Mouse (Mus musculus) hindbrain, embryonic 11.5 days (tissue): ENCODE results near the gene Efcab2. TPM values are rescaled to one million over a fixed set of nuclear protein-coding genes. Genes with fewer than 3 reads are reported as not detected.
"Not testable (repeated sequence)": the region's sequence is repeated elsewhere in the genome, so short reads cannot be mapped to it uniquely, and the experiment has no call there.

Experiments used
- ATAC-seq: fragments of 200-750 bp; cut with Nextera tagmentation; 2 replicates; pipeline ENCODE4 v1.8.0; 2017; ENCODE audit warnings: mild to moderate bottlenecking, moderate TSS enrichment, moderate library complexity; ENCODE audit not compliant: low FRiP score
- DNase-seq: peaks from one replicate; pipeline ENCODE4 v3.0.0-alpha.2; 2015; ENCODE audit warnings: low spot score
- H3K27ac ChIP-seq: fragments of 300-500 bp; sonication (generic); 2 replicates; pipeline ENCODE4 v1.5.1; 2014; ENCODE audit warnings: mild to moderate bottlenecking, low read depth, low read length
- H3K27me3 ChIP-seq: fragments of 300-500 bp; sonication (generic); 2 replicates; pipeline ENCODE4 v1.6.1; 2014; ENCODE audit warnings: mild to moderate bottlenecking, low read length, moderate library complexity, mixed read lengths; ENCODE audit not compliant: control insufficient read depth, insufficient read depth
- H3K36me3 ChIP-seq: fragments of 300-500 bp; sonication (generic); 2 replicates; pipeline ENCODE4 v1.6.1; 2014; ENCODE audit warnings: mild to moderate bottlenecking, low read length, moderate library complexity, mixed read lengths; ENCODE audit not compliant: control insufficient read depth, insufficient read depth
- H3K4me1 ChIP-seq: fragments of 300-500 bp; sonication (generic); replicated peaks from 2 replicates; pipeline ENCODE4 v1.6.1; 2014; ENCODE audit warnings: low read length, mixed read lengths; ENCODE audit not compliant: control insufficient read depth, insufficient read depth
- H3K4me2 ChIP-seq: fragments of 300-500 bp; sonication (generic); replicated peaks from 2 replicates; pipeline ENCODE4 v1.6.1; 2014; ENCODE audit warnings: mild to moderate bottlenecking, low read depth, low read length
- H3K4me3 ChIP-seq: fragments of 300-500 bp; sonication (generic); 2 replicates; pipeline ENCODE4 v1.5.1; 2014; ENCODE audit warnings: low read depth, low read length
- H3K9ac ChIP-seq: fragments of 300-500 bp; sonication (generic); 2 replicates; pipeline ENCODE4 v1.6.1; 2014; ENCODE audit warnings: low read depth, low read length
- H3K9me3 ChIP-seq: fragments of 300-500 bp; sonication (generic); 2 replicates; pipeline ENCODE4 v1.6.1; 2016; ENCODE audit warnings: low read length; ENCODE audit not compliant: control insufficient read depth
- WGBS: fragments of 180-500 bp; shearing (Covaris S2); extraction: QIAGEN DNeasy Blood & Tissue Kit; methylation state at CpG from one replicate; pipeline ENCODE4 v1.1.7; 2014; 5-methylcytosine and 5-hydroxymethylcytosine counted together
- polyA plus RNA-seq: library from polyadenylated mRNA; unstranded; fragments of >200 nt; fragmentation: Nextera tagmentation; extraction: Ambion mirVana; gene quantifications from 2 replicates; pipeline ENCODE4 v1.2.1, GENCODE M21; 2014

Efcab2 gene
- polyA plus RNA-seq, 1 experiment from 2014 or later = 8.3 TPM

GRCm38 (mm10) chr1:178408901-178409361 is 3.0 kb downstream of the Efcab2 start:
- ATAC-seq = no peak
- WGBS = 59% methylated on average over 4 of the region's 4 CpGs

GRCm38 (mm10) chr1:178413367-178413766 is 7.5 kb downstream of the Efcab2 start:
- not testable (repeated sequence) for H3K36me3 ChIP-seq, ATAC-seq, H3K9me3 ChIP-seq, H3K4me2 ChIP-seq, H3K27ac ChIP-seq, H3K4me3 ChIP-seq, H3K27me3 ChIP-seq, H3K9ac ChIP-seq, H3K4me1 ChIP-seq, DNase-seq
- WGBS = 93% methylated on average over 2 of the region's 2 CpGs

More at GRCm38 (mm10) chr1:178408901-178409361, 3.0 kb downstream of the Efcab2 start:
- no peaks in the 10 kb centered on the region for H3K4me1 ChIP-seq
- H3K36me3 ChIP-seq = no peaks in the 10 kb centered on the region
- no peaks in the 10 kb centered on the region for H3K9me3 ChIP-seq
- no peak overlapping the region for H3K4me2 ChIP-seq
- no peak for DNase-seq
- no peaks in the 10 kb centered on the region for H3K27me3 ChIP-seq
- H3K27ac ChIP-seq = no peak overlapping the region
- no peak overlapping the region for H3K9ac ChIP-seq
- H3K4me3 ChIP-seq = no peak overlapping the region

GRCm38 (mm10) chr1:178419608-178420007 is 13.7 kb downstream of the Efcab2 start:
- 94% methylated on average over 2 of the region's 2 CpGs for WGBS
- H3K27me3 ChIP-seq = no peaks in the 10 kb centered on the region
- H3K27ac ChIP-seq = no peak overlapping the region
- no peak overlapping the region for H3K4me3 ChIP-seq
- no peak overlapping the region for H3K9ac ChIP-seq
- ATAC-seq (no peak), DNase-seq (no peak)
- H3K4me1 ChIP-seq = no peaks in the 10 kb centered on the region
- H3K9me3 ChIP-seq = no peaks in the 10 kb centered on the region
- H3K36me3 ChIP-seq = no peaks in the 10 kb centered on the region
- H3K4me2 ChIP-seq = no peak overlapping the region

- DNase-seq = no peak
- Histone ChIP-seq H3K36me3 (no peaks in the 10 kb centered on the region), H3K4me2 (no peak overlapping the region), H3K27me3 (no peaks in the 10 kb centered on the region), H3K4me3 (no peak overlapping the region), H3K27ac (no peak overlapping the region), H3K9ac (no peak overlapping the region), H3K4me1 (no peaks in the 10 kb centered on the region), H3K9me3 (no peaks in the 10 kb centered on the region)
- 92% methylated on average over 1 of the region's 1 CpGs for WGBS
- no peak for ATAC-seq
These were observed 17.8 kb downstream of the Efcab2 start for GRCm38 (mm10) chr1:178423662-178424061.

- no peak for DNase-seq
- Histone ChIP-seq H3K27ac (no peak overlapping the region), H3K4me1 (no peaks in the 10 kb centered on the region), H3K4me3 (no peak overlapping the region), H3K36me3 (no peaks in the 10 kb centered on the region), H3K27me3 (no peaks in the 10 kb centered on the region), H3K9ac (no peak overlapping the region), H3K9me3 (no peaks in the 10 kb centered on the region), H3K4me2 (no peak overlapping the region)
- no peak for ATAC-seq
- 89% methylated on average over 4 of the region's 4 CpGs for WGBS
These were observed 25.9 kb downstream of the Efcab2 start for GRCm38 (mm10) chr1:178431619-178432444.

- WGBS = 76% methylated on average over 1 of the region's 1 CpGs
- no peak for ATAC-seq
These were observed 27.7 kb downstream of the Efcab2 start for GRCm38 (mm10) chr1:178433619-178434018.

GRCm38 (mm10) chr1:178444407-178444806 is 38.5 kb downstream of the Efcab2 start:
- DNase-seq (no peak), ATAC-seq (no peak)
- WGBS = 59% methylated on average over 3 of the region's 3 CpGs
- Histone ChIP-seq H3K36me3 (no peaks in the 10 kb centered on the region), H3K27me3 (no peaks in the 10 kb centered on the region), H3K4me2 (no peak overlapping the region), H3K4me3 (no peak overlapping the region), H3K9me3 (no peaks in the 10 kb centered on the region), H3K9ac (no peak overlapping the region), H3K4me1 (no peaks in the 10 kb centered on the region), H3K27ac (no peak overlapping the region)

More at GRCm38 (mm10) chr1:178433619-178434018, 27.7 kb downstream of the Efcab2 start:
- H3K9ac ChIP-seq = no peak overlapping the region
- no peak for DNase-seq
- H3K4me1 ChIP-seq = no peaks in the 10 kb centered on the region
- no peak overlapping the region for H3K27ac ChIP-seq
- no peaks in the 10 kb centered on the region for H3K27me3 ChIP-seq
- no peaks in the 10 kb centered on the region for H3K36me3 ChIP-seq
- H3K4me2 ChIP-seq = no peak overlapping the region
- no peak overlapping the region for H3K4me3 ChIP-seq
- no peaks in the 10 kb centered on the region for H3K9me3 ChIP-seq

- Histone ChIP-seq H3K4me3 (no peak overlapping the region), H3K4me1 (no peaks in the 10 kb centered on the region), H3K9ac (no peak overlapping the region), H3K27ac (no peak overlapping the region), H3K4me2 (no peak overlapping the region), H3K9me3 (no peaks in the 10 kb centered on the region), H3K36me3 (no peaks in the 10 kb centered on the region), H3K27me3 (no peaks in the 10 kb centered on the region)
- WGBS = 98% methylated on average over 1 of the region's 1 CpGs
- ATAC-seq (no peak), DNase-seq (no peak)
These were observed 41.2 kb downstream of the Efcab2 start for GRCm38 (mm10) chr1:178447036-178447435.

GRCm38 (mm10) chr1:178448271-178448744 is 42.4 kb downstream of the Efcab2 start:
- no peaks in the 10 kb centered on the region for H3K9me3 ChIP-seq
- 64% methylated on average over 6 of the region's 6 CpGs for WGBS
- ATAC-seq = no peak
- H3K36me3 ChIP-seq = no peaks in the 10 kb centered on the region
- H3K4me2 ChIP-seq = no peak overlapping the region
- H3K4me3 ChIP-seq = no peak overlapping the region
- no peaks in the 10 kb centered on the region for H3K27me3 ChIP-seq
- H3K9ac ChIP-seq = no peak overlapping the region
- no peak overlapping the region for H3K27ac ChIP-seq
- H3K4me1 ChIP-seq = no peaks in the 10 kb centered on the region
- DNase-seq = no peak
